Mouse (Mus musculus): ENCODE results near the gene Dlgap3. TPM values are rescaled to one million over a fixed set of nuclear protein-coding genes. Genes with fewer than 3 reads are reported as not detected.
A peak's percentile ranks its signal among the peaks of the same experiment; 100 is the strongest.

Gene Dlgap3
- polyA plus RNA-seq, 1 experiment: not detected

DNA sequence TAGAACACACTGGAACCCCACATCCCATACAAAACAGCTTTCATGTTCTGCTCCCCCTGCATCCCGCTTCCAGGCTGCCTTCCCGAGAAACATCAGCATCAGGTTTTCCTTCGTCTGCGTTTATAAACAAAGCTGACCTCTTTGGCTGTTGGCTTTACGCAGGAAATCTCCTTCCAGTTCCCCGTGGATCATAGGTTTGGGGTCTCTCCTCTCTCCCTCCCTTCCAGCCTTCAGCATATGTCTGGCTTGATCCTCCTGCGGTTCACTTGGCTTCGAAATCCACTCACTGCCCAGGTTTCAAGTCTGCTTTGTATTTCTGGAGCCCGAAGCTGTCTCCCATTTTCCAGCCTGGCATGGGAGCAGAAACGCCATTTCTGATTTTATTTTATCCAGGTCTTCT, 54.3 kb downstream of the Dlgap3 start:
- Histone ChIP-seq H3K4me1 (ENCODE audit: control insufficient read depth, insufficient read depth, low read length) (peaks cover 28% of the 10 kb centered on the region), H3K27ac (ENCODE audit: insufficient read depth, low read depth, low read length) (0 out of 2 replicates have a peak overlapping the region, but pooled peaks have one; percentile 16), H3K4me3 (ENCODE audit: insufficient read depth, low read depth, low read length) (no peak overlapping the region)
- WGBS: 60% methylated on average over 10 of the region's 10 CpGs
- TF ChIP-seq POLR2A (IDR thresholded peaks at IDR 0.05; ENCODE audit: insufficient read depth, low read depth, low read length) (no peak), CTCF (IDR thresholded peaks at IDR 0.05; ENCODE audit: insufficient read depth, low read depth, low read length) (no peak)

DNA sequence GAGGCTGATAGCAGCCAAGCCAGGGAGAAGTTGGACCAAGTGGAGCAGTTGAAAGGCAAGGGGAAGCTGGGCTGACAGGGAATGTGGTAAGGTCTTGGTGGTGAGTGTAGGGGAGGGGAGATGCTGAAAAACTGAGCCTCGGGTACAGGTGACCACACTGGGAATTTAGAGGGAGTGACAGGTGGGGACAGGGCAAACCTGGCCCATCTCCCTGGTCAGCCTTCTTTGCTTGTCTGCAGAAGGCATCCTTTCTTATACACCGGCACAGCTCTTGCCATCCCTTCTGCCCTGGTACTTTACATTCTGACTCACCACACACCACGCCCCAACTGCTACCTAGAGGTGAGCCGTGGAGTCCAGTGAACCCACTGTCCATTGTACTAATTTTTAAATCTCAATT, 54.8 kb downstream of the Dlgap3 start:
- 67% methylated on average over 4 of the region's 4 CpGs for WGBS
- Histone ChIP-seq H3K4me3 (ENCODE audit: insufficient read depth, low read depth, low read length) (no peak overlapping the region), H3K4me1 (ENCODE audit: control insufficient read depth, insufficient read depth, low read length) (peaks cover 28% of the 10 kb centered on the region), H3K27ac (ENCODE audit: insufficient read depth, low read depth, low read length) (no peak overlapping the region)
- TF ChIP-seq POLR2A (IDR thresholded peaks at IDR 0.05; ENCODE audit: insufficient read depth, low read depth, low read length) (no peak), CTCF (IDR thresholded peaks at IDR 0.05; ENCODE audit: insufficient read depth, low read depth, low read length) (no peak)

DNA sequence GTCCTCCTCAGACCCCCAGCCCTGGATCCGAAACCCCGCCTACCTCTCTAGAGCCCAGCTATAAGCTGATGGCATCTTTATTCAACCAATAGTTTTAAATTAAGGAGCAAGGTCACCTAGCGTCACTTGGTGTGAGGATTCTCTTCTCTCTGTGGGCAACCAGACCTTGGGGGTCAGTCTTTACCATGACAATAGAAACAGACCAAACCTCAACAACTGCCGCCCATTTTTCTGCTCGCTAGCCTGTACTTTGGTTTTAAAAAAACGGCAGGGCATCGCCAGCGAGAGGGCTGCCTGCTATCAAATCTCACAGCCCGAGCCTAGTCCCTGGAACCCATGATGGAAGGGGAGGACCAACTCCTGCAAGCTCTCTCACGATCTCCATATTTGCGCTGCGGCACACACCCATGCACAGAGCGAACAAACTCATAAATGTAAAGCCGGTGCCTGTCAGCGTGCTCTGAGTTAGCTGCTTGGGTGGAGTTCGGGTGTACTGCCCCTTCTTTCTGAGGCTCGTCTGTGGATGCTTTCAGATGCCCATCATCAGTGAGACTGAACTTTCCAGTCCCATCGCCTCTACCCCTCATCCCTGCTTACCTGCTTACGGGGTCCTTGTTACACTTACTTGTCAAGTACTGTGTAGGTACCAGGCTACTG, 55.6 kb downstream of the Dlgap3 start:
- Histone ChIP-seq H3K27ac (ENCODE audit: insufficient read depth, low read depth, low read length) (no peak overlapping the region), H3K4me3 (ENCODE audit: insufficient read depth, low read depth, low read length) (no peak overlapping the region), H3K4me1 (ENCODE audit: control insufficient read depth, insufficient read depth, low read length) (peaks cover 28% of the 10 kb centered on the region)
- TF ChIP-seq POLR2A (IDR thresholded peaks at IDR 0.05; ENCODE audit: insufficient read depth, low read depth, low read length): no peak
- no peak for TF ChIP-seq CTCF (IDR thresholded peaks at IDR 0.05; ENCODE audit: insufficient read depth, low read depth, low read length)
- WGBS: 53% methylated on average over 19 of the region's 19 CpGs

DNA sequence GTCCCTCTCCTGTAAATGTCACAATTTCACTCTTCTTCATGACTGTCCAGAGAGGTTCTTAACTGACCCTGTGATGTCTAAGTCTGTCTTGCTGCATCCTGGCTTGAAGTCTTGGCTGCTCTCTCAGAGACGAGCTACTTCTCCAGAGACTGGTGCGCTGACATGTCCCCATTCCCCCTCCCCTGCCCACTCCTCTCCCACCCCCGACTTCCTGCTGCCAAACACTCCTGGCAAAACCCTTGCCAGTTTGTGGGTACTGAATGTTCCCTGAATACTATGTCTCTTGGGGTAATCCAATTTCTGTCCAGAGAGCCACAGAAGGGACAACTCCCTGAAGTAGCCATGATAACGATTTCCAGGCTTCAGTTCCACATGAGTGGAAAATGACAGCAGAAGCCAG, 57.1 kb downstream of the Dlgap3 start:
- 33% methylated on average over 4 of the region's 4 CpGs for WGBS
- TF ChIP-seq CTCF (IDR thresholded peaks at IDR 0.05; ENCODE audit: insufficient read depth, low read depth, low read length) (no peak), POLR2A (IDR thresholded peaks at IDR 0.05; ENCODE audit: insufficient read depth, low read depth, low read length) (no peak)
- Histone ChIP-seq H3K4me1 (ENCODE audit: control insufficient read depth, insufficient read depth, low read length) (peaks cover 29% of the 10 kb centered on the region), H3K4me3 (ENCODE audit: insufficient read depth, low read depth, low read length) (no peak overlapping the region), H3K27ac (ENCODE audit: insufficient read depth, low read depth, low read length) (peak overlapping the region; percentile 22; the same call in 1 of the 2 replicates)

DNA sequence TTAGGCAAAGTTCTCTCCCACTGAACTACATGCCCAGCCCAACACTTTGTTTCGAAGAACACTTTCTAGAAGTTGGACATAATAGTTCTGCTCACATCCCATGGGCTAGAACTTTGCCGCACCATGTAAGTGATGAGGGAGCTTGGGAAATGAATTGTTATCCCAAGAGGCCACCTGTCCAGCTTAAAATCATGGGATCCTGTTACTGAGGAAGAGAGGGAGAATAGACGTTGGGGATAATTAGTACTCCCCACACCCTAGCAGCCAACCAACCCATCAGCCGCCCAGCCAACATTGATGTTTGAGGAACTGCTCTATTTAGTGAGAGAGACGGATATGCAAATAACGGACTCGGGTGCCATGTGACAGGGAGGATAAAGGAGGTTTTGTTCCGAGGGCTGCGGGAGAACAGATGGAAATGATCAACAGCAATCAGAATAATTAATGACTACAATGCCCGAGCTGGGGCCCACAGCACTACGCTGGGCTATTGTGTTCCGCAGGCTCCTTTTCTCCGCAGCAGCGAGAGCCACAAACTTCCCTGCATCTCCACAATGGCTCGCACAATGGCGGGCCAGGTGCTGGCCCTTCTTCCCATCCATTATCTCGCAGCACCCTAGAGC, 58.2 kb downstream of the Dlgap3 start:
- Histone ChIP-seq H3K4me3 (ENCODE audit: insufficient read depth, low read depth, low read length) (no peak overlapping the region), H3K27ac (ENCODE audit: insufficient read depth, low read depth, low read length) (peak overlapping the region; percentile 29; the same call in 1 of the 2 replicates), H3K4me1 (ENCODE audit: control insufficient read depth, insufficient read depth, low read length) (peaks cover 36% of the 10 kb centered on the region)
- WGBS: 33% methylated on average over 17 of the region's 17 CpGs
- TF ChIP-seq CTCF (IDR thresholded peaks at IDR 0.05; ENCODE audit: insufficient read depth, low read depth, low read length) (no peak), POLR2A (IDR thresholded peaks at IDR 0.05; ENCODE audit: insufficient read depth, low read depth, low read length) (no peak)

DNA sequence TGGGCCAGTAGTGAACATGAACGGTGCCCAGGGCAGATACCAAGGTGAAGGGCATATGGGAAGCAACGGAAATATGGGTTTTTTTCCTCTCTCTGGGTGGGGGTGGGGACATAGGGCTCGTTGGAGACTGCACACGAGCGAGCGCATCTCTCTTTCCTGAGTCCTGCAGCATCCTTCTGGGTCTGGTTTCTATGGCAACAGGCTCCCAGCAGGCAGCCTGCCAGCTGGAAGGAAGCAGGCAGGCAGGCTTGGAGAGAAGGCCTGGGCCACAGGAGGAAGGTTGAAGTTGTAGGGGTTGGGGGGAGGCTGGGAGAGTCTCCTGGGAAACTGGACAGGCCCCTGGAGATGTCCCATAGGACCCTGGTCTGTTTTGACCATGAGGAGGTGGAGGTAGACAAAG, 63.0 kb downstream of the Dlgap3 start:
- Histone ChIP-seq H3K27ac (ENCODE audit: insufficient read depth, low read depth, low read length) (peak overlapping the region; percentile 89), H3K4me3 (ENCODE audit: insufficient read depth, low read depth, low read length) (no peak overlapping the region), H3K4me1 (ENCODE audit: control insufficient read depth, insufficient read depth, low read length) (peaks cover 54% of the 10 kb centered on the region)
- WGBS: 5% methylated on average over 6 of the region's 6 CpGs
- TF ChIP-seq CTCF (IDR thresholded peaks at IDR 0.05; ENCODE audit: insufficient read depth, low read depth, low read length) (peak; percentile 9; the same call in 1 of the 2 replicates), POLR2A (IDR thresholded peaks at IDR 0.05; ENCODE audit: insufficient read depth, low read depth, low read length) (no peak)

DNA sequence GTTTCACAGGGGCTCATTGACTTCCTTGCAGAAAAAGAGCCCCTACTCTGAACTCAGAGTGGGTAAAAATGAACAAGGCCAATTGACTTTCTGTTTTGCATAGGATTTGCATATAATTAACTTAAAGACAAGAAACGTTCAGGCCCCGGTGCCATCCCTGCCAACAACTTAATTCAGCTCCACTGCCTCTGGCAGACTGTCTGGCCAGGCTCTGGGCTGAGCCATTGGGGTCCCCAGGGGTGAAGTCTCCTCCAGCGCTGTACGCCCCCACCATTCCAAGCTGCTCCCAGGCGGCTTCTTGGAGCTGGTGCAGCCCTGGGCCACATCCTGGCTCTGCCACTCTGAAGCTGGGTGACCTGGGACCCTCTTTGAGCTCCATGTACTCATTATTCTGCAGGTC, 63.5 kb downstream of the Dlgap3 start:
- H3K4me3 ChIP-seq (ENCODE audit: insufficient read depth, low read depth, low read length): no peak overlapping the region
- 18% methylated on average over 5 of the region's 5 CpGs for WGBS
- TF ChIP-seq CTCF (IDR thresholded peaks at IDR 0.05; ENCODE audit: insufficient read depth, low read depth, low read length) (no peak), POLR2A (IDR thresholded peaks at IDR 0.05; ENCODE audit: insufficient read depth, low read depth, low read length) (no peak)
- peaks cover 55% of the 10 kb centered on the region for H3K4me1 ChIP-seq (ENCODE audit: control insufficient read depth, insufficient read depth, low read length)
- H3K27ac ChIP-seq (ENCODE audit: insufficient read depth, low read depth, low read length): peak overlapping the region; percentile 89

DNA sequence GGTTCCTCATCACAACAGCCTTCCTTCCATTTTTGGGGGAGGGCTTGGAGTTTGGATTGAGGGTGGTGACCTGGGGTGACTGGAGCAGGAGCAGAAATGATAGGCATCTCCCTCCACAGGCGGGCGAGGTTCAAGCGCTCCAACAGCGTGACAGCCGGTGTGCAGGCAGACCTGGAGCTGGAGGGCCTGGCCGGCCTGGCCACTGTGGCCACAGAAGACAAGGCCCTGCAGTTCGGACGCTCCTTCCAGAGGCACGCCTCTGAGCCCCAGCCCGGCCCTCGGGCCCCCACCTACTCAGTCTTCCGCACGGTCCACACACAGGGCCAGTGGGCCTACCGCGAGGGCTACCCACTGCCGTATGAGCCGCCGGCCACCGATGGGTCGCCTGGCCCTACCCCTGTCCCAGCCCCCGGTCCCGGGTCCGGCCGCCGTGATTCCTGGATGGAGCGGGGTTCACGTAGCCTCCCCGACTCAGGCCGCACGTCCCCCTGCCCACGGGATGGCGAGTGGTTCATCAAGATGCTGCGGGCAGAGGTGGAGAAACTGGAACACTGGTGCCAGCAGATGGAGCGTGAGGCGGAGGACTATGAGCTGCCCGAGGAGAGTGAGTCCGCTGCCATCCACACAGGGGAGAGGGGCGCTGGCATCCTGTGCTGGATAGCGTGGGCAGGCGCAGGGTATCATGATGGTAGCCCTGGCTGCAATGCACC, 64.6 kb downstream of the Dlgap3 start:
- peaks cover 54% of the 10 kb centered on the region for H3K4me1 ChIP-seq (ENCODE audit: control insufficient read depth, insufficient read depth, low read length)
- 90% methylated on average over 40 of the region's 40 CpGs for WGBS
- H3K27ac ChIP-seq (ENCODE audit: insufficient read depth, low read depth, low read length): no peak overlapping the region
- no peak overlapping the region for H3K4me3 ChIP-seq (ENCODE audit: insufficient read depth, low read depth, low read length)
- TF ChIP-seq CTCF (IDR thresholded peaks at IDR 0.05; ENCODE audit: insufficient read depth, low read depth, low read length) (no peak), POLR2A (IDR thresholded peaks at IDR 0.05; ENCODE audit: insufficient read depth, low read depth, low read length) (no peak)
